Mouse (Mus musculus) embryonic fibroblast, embryonic 13.5 days (primary cell): Measurements from ENCODE around the gene Smad1. TPM values are rescaled to one million over a fixed set of nuclear protein-coding genes. Genes with fewer than 3 reads are reported as not detected.

Source experiments
- H3K27ac ChIP-seq: 2 replicates; pipeline ENCODE4 v1.5.1; 2012; ENCODE audit warnings: low read length, control low read depth, inconsistent platforms; ENCODE audit not compliant: insufficient read depth
- H3K4me1 ChIP-seq: 2 replicates; pipeline ENCODE4 v1.6.1; 2011; ENCODE audit warnings: low read length; ENCODE audit not compliant: control insufficient read depth, insufficient read depth
- H3K4me3 ChIP-seq: 2 replicates; pipeline ENCODE4 v1.5.1; 2011; ENCODE audit warnings: mild to moderate bottlenecking, control low read depth, low read length; ENCODE audit not compliant: insufficient read depth
- CTCF ChIP-seq: IDR thresholded peaks from 2 replicates; pipeline ENCODE4 v1.5.1; 2011; ENCODE audit warnings: mild to moderate bottlenecking, control low read depth, low read length, moderate library complexity, borderline replicate concordance; ENCODE audit not compliant: insufficient read depth
- POLR2A ChIP-seq: IDR thresholded peaks from 2 replicates; pipeline ENCODE4 v1.6.1; 2011; ENCODE audit warnings: low read depth, mild to moderate bottlenecking, control low read depth, low read length, moderate library complexity
- polyA plus RNA-seq: library from polyadenylated mRNA; stranded (reverse); fragments of >200 nt; gene quantifications from 2 replicates; pipeline ENCODE4 v1.2.4, GENCODE M21; 2011; ENCODE audit warnings: low read depth; ENCODE audit not compliant: missing spikeins, insufficient read length

Gene Smad1
- polyA plus RNA-seq, 1 experiment = 27.3 TPM

DNA sequence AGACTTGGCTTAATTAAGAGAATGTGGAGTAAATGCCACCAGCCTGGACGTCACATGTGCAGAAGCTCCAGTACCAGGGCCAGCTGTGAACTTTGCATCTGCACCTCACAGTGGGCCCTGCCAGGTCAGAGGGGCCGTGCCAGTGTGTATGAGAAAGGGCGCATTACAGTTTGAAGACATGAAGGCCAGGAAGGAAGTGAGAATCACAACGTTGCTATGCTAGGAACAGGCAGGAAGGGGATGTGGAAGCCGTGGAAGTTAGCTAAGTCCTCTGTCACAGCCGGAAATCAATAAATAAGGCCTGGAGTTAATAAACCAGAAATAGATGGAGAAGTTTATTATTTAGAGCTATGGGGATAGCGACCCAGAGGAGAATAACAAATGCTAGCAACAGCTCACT, 76.2 kb downstream of the Smad1 start:
- no peak for TF ChIP-seq CTCF
- TF ChIP-seq POLR2A = no peak
- H3K4me3 ChIP-seq = no peak overlapping the region
- H3K27ac ChIP-seq = no peak overlapping the region
- no peaks in the 10 kb centered on the region; the same call in 1 of the 2 replicates for H3K4me1 ChIP-seq

DNA sequence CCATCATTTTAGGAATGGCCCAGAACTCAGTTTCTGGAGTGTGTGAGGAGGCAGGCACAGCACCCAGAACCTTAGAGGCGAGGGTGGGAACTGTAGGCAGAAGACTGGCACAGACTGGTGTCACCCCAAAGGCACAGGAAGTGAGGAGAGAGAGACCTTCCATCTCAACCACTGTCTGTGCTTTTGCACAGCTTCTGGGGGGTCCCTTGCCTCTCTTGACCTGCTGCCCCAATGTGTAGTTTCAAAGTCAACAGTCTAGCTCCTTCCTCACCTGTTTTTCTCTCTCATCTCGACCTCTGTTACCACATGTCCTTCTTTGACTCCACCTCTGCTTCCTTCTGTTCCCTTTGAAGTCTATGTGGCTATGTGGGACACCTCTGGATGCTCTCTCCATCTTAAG, 88.5 kb downstream of the Smad1 start:
- Histone ChIP-seq H3K27ac (no peak overlapping the region), H3K4me3 (no peak overlapping the region), H3K4me1 (no peaks in the 10 kb centered on the region)
- TF ChIP-seq POLR2A = no peak
- TF ChIP-seq CTCF = no peak

DNA sequence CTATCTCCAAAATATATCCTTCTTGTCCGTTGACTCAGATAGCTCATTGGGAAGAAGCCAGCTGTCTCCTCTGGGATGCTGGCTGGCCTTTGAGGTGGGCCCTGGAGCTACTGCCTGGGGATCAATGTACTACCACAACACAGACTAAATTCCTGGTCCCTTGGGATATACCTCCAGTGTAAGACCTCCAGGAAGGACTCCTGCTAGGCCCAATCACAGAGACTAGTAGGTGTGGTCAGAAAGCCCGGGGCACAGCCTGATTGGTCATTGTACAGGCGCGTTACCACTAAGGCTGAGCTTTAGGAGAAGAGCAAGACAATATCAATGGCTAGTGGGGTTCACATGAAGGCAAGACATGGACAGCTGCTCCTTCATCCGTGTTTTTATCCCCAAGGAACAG, 93.4 kb downstream of the Smad1 start:
- TF ChIP-seq CTCF (no peak), POLR2A (no peak)
- no peak overlapping the region for H3K27ac ChIP-seq
- H3K4me1 ChIP-seq = no peaks in the 10 kb centered on the region
- H3K4me3 ChIP-seq = no peak overlapping the region

DNA sequence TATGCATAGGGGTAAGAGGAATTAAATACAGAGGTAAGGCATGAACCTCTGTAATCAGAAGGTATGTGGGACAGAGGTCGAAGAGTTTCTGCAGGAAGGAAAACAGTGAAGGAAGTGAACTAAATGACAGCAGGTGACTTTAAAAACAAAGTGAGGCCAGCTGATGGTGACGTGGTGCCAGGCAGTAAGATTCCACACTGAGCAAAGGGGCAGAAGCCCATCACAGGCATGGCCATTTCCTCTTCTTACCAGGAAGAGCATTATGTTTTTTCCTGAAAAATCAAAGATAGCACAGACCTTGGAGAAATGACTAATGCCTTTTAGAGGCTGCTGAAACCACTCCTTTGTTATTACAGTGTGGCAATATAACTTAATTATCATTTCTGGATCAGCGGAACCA, 97.8 kb downstream of the Smad1 start:
- Histone ChIP-seq H3K4me3 (no peak overlapping the region), H3K4me1 (no peaks in the 10 kb centered on the region), H3K27ac (no peak overlapping the region)
- no peak for TF ChIP-seq CTCF
- TF ChIP-seq POLR2A = no peak

DNA sequence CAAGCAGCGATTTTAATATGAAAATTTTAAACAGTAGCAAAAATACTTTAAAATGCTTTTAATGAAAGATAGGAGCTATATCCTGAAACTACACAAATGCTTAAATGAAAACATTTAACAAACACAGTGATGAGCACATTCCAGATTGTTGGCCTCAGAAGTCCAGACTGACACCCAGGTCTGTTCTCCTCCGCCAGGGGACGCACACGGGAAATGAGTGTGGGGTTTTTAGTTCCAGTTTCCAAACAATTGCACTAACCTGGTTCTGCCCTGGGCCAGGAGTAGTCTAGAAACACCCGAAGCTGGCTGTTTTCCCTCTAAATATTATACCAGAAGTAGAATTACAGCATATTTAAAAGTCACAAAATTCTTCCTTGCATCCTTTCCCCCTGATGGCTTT, 99.6 kb downstream of the Smad1 start:
- no peak for TF ChIP-seq CTCF
- TF ChIP-seq POLR2A = no peak
- Histone ChIP-seq H3K4me3 (no peak overlapping the region), H3K27ac (no peak overlapping the region), H3K4me1 (no peaks in the 10 kb centered on the region)

DNA sequence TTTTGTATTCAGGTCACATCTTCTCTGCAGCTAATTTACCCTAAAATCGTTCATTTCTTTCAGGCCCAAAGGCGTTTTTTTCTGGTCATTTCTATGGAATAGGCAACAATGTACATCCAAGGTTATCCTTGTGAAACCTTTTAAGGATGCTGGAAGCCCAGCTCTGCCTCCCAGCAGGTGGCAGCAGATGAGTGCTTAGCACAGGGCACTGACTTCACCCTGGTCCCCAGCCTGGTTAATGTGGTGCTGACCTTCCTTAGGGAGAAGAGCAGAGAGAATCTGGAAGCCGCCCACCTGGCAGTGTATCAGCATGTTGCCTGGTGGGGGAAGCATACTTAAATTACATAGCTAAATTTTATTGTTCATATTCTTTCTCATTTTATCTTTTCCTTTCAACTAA, 101.6 kb downstream of the Smad1 start:
- TF ChIP-seq POLR2A (no peak), CTCF (peak; percentile 93)
- Histone ChIP-seq H3K4me1 (peaks cover 2% of the 10 kb centered on the region; the same call in 1 of the 2 replicates), H3K4me3 (no peak overlapping the region), H3K27ac (no peak overlapping the region)

DNA sequence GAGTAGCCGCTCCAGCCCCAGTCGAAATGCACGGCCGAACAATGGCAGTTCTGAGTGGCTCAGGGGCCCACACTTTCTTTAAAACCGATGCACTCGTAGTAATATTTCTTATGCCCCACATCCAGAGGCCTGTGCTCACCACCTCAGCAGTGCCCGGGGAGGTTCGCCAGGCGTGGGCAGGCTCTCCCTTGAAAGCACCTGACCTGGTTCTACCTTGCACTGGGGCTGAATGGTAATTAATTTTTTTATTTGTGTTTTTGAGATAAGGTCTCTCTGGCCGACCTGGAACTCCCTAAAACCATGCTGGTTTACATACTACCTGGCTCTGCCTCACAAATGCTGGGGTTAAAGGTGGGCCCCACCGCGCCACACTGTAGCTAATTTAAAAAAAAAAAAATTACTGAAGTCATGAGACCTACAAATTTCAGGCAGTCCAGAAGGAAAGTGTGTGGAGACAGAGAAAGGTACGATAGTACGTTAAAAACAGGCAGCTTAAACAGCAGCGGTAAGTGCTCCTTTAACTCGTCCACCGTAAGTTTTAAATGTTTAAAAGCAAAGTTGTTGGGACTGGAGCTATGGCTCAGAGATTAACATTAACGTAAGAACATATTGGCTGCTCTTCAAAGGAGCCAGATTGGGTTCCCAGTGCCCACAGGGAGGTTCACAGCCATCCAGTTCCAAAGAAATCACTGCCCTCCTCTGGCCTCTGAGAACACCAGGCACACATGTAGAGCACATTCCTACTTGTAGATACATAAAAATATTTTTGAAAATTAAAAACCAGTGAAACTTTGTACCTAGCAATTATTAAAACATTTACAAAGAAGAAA, 103.8 kb downstream of the Smad1 start:
- peak overlapping the region; percentile 65 for H3K27ac ChIP-seq
- peak; percentile 40; the same call in 1 of the 2 replicates for TF ChIP-seq POLR2A
- TF ChIP-seq CTCF = no peak
- peaks cover 2% of the 10 kb centered on the region; the same call in 1 of the 2 replicates for H3K4me1 ChIP-seq
- peak overlapping the region; percentile 58 for H3K4me3 ChIP-seq

DNA sequence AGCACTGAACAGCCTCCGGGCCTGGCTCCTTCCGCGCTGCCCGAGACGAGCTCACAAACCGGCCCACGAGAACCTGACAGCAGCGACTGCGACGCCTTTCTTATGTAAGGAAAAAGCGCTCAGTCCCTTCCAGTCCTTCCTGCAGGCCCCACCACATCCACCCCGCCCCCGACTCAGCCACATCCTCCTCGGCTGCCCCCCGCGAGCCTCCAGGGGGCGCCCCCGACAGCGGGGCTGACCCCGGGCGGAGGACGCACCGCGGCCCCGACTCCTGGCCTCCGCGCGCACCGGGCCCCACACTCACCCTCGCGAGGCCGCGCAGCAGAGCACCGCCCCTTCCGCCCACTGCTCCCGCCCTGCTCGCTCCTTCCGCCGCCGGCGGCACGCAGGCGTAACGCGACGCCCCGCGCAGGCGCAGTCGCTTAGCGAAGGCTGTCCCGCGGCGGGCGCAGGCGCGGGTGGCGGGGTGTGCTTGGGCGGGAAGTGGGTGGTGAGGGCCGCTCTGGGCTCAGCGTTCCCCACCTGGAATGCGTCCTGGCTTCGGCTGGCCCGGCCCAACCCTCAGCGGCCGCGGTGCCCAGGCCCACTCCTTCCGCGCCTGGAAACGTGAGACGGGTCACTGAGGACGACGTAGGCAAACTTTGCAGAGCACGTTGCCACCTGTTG, 104.6 kb downstream of the Smad1 start, which contains the start of gene Mmaa:
TSS of gene Mmaa (minus strand) at position 328 of the 666 bp plus-strand sequence.
- Histone ChIP-seq H3K4me1 (peaks cover 2% of the 10 kb centered on the region; the same call in 1 of the 2 replicates), H3K27ac (peak within 1 kb of the TSS; percentile 98)
- TF ChIP-seq POLR2A (peak; percentile 90), CTCF (0 out of 2 replicates have a peak, but pooled peaks have one; percentile 11)

DNA sequence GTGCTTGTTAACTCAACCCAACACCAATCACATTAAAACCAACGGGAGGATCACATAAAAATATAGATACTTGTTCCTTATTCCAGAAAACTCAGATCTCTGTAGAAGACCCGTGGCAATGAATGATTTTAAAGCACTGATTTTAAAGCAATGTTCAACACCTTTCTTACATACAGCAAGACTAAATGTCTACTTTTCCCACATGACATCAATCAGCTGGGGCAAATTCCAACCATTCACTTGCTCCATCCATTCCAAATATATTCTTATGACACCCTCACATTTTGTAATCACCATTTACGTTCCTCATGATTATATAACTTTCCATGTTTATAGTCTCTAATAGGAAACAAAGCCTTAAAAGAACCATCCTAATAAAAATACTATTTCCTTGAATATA, 105.5 kb downstream of the Smad1 start:
- peaks cover 2% of the 10 kb centered on the region; the same call in 1 of the 2 replicates for H3K4me1 ChIP-seq
- H3K27ac ChIP-seq = peak overlapping the region; percentile 63
- TF ChIP-seq POLR2A (no peak), CTCF (no peak)
- 0 out of 2 replicates have a peak overlapping the region, but pooled peaks have one; percentile 4 for H3K4me3 ChIP-seq

More for the DNA sequence above, 104.6 kb downstream of the Smad1 start, which contains the start of gene Mmaa:
- peak within 1 kb of the TSS; percentile 83 for H3K4me3 ChIP-seq
